Mouse (Mus musculus): ENCODE measurements around the gene Csnk1d. TPM values are rescaled to one million over a fixed set of nuclear protein-coding genes. Genes with fewer than 3 reads are reported as not detected.
A peak's percentile ranks its signal among the peaks of the same experiment; 100 is the strongest.

Gene Csnk1d
- polyA plus RNA-seq, 1 experiment from 2014 or later, result 67.1 TPM

DNA sequence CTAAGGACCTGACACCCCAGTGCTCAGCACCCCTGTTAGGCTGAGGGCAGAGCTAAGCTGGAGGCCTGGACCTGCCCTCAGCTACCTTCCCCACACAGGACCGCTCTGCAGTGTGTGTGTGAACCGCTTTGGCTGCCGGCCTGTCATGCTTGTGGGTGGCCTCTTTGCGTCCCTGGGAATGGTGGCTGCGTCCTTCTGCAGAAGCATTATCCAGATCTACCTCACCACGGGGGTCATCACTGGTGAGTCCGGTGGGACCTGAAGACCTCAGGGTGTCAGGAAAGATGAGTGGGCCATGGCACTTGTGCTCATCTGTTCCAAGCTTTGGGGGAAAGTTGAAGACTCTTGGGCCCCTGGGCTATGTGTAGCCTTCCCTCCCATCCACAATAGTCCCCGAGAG lies 35.4 kb downstream of the Csnk1d start:
- H3K9ac ChIP-seq (ENCODE audit: low read length), result no peak overlapping the region
- 93% methylated on average over 8 of the region's 8 CpGs for WGBS
- DNase-seq (ENCODE audit: low spot score) (no peak), ATAC-seq (ENCODE audit: insufficient number of reproducible peaks, low FRiP score, low TSS enrichment, low read depth) (no peak)
- no peak overlapping the region for H3K4me2 ChIP-seq (ENCODE audit: low read depth, severe bottlenecking)
- no peak overlapping the region for H3K27ac ChIP-seq (replicated peaks; ENCODE audit: low read depth, low read length)
- no peaks in the 10 kb centered on the region for H3K27me3 ChIP-seq (ENCODE audit: control insufficient read depth, insufficient read depth, low read length)
- H3K9me3 ChIP-seq (ENCODE audit: control insufficient read depth, low read length), result no peaks in the 10 kb centered on the region
- H3K4me1 ChIP-seq (ENCODE audit: control insufficient read depth, insufficient read depth, low read length), result peaks cover 6% of the 10 kb centered on the region; the same call in 1 of the 2 replicates
- peaks cover 20% of the 10 kb centered on the region for H3K36me3 ChIP-seq (ENCODE audit: control insufficient read depth, insufficient read depth, low read length)
- H3K4me3 ChIP-seq (ENCODE audit: low read depth, low read length), result no peak overlapping the region

GRCm38 (mm10) chr11:120954936-120955335 lies 36.2 kb downstream of the Csnk1d start:
- H3K27ac ChIP-seq (replicated peaks; ENCODE audit: low read depth, low read length), result no peak overlapping the region

DNA sequence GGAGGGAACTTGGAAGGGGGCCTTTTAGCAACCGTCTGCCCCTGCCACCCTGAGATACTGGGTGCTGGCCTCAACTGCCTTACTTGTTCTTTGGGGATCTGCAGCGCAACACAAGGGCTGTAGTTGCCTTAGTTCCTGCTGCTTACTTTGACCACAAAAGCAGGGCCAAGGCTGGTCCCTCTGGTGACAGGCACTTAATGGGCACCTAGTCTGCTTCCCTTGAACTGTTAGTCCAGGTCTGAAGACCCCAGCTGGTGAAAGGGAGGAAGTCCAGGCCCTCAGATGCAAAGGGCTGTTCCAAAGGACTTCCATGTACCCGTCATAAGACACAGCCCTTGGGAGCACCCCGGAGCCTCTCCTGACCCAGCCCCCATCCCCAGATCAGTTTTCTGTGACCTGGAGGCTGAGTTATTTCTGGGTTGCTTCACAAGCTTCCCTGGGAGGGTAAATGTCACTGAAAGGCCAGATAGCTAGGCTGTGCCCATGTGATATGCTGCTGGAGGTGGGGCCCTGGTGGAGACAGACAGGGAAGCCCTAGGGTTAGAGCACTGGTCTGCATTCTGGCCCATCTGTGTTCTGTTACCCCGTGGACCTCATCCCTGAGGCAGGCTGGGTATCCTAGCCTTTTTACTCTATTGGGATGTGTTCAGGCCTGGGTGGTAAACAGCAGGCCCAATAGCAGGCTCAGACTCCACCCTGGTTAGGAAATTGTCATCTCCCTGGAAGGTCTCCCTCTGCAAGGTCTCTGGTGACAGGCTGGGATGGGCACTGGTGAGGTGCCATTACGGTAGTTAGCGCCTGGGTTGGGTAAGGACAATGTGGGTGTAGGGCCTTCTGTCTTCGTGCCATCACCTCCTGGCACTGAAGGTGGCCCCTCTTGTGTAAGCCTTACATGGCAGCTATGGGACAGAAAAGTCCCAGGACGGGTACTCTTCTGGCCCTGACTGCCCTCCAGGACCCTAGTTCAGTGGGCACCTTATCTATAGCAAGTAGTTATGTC lies 39.1 kb downstream of the Csnk1d start:
- Histone ChIP-seq H3K4me1 (ENCODE audit: control insufficient read depth, insufficient read depth, low read length) (peaks cover 6% of the 10 kb centered on the region; the same call in 1 of the 2 replicates), H3K27ac (replicated peaks; ENCODE audit: low read depth, low read length) (no peak overlapping the region; the same call in 1 of the 2 replicates), H3K27me3 (ENCODE audit: control insufficient read depth, insufficient read depth, low read length) (0 out of 2 replicates have a peak, but pooled peaks cover 2% of the 10 kb centered on the region), H3K9me3 (ENCODE audit: control insufficient read depth, low read length) (no peaks in the 10 kb centered on the region), H3K4me3 (ENCODE audit: low read depth, low read length) (peak overlapping the region; percentile 57), H3K36me3 (ENCODE audit: control insufficient read depth, insufficient read depth, low read length) (peaks cover 13% of the 10 kb centered on the region), H3K4me2 (ENCODE audit: low read depth, severe bottlenecking) (peak overlapping the region; percentile 73), H3K9ac (ENCODE audit: low read length) (no peak overlapping the region)
- WGBS, result 81% methylated on average over 9 of the region's 9 CpGs
- ATAC-seq (ENCODE audit: insufficient number of reproducible peaks, low FRiP score, low TSS enrichment, low read depth) (no peak), DNase-seq (ENCODE audit: low spot score) (no peak)

More at GRCm38 (mm10) chr11:120954936-120955335, 36.2 kb downstream of the Csnk1d start:
- H3K27me3 ChIP-seq (ENCODE audit: control insufficient read depth, insufficient read depth, low read length), result no peaks in the 10 kb centered on the region
- 80% methylated on average over 5 of the region's 5 CpGs for WGBS
- DNase-seq (ENCODE audit: low spot score) (no peak), ATAC-seq (ENCODE audit: insufficient number of reproducible peaks, low FRiP score, low TSS enrichment, low read depth) (no peak)
- H3K4me3 ChIP-seq (ENCODE audit: low read depth, low read length), result no peak overlapping the region
- peaks cover 6% of the 10 kb centered on the region; the same call in 1 of the 2 replicates for H3K4me1 ChIP-seq (ENCODE audit: control insufficient read depth, insufficient read depth, low read length)
- H3K36me3 ChIP-seq (ENCODE audit: control insufficient read depth, insufficient read depth, low read length), result peaks cover 20% of the 10 kb centered on the region
- H3K4me2 ChIP-seq (ENCODE audit: low read depth, severe bottlenecking), result no peak overlapping the region
- no peaks in the 10 kb centered on the region for H3K9me3 ChIP-seq (ENCODE audit: control insufficient read depth, low read length)
- no peak overlapping the region for H3K9ac ChIP-seq (ENCODE audit: low read length)

- Histone ChIP-seq H3K27ac (replicated peaks; ENCODE audit: low read depth, low read length) (no peak overlapping the region), H3K9me3 (ENCODE audit: control insufficient read depth, low read length) (no peaks in the 10 kb centered on the region), H3K4me3 (ENCODE audit: low read depth, low read length) (peak overlapping the region; percentile 57), H3K27me3 (ENCODE audit: control insufficient read depth, insufficient read depth, low read length) (0 out of 2 replicates have a peak, but pooled peaks cover 2% of the 10 kb centered on the region), H3K36me3 (ENCODE audit: control insufficient read depth, insufficient read depth, low read length) (peaks cover 5% of the 10 kb centered on the region; the same call in 1 of the 2 replicates), H3K4me1 (ENCODE audit: control insufficient read depth, insufficient read depth, low read length) (peaks cover 6% of the 10 kb centered on the region; the same call in 1 of the 2 replicates), H3K4me2 (ENCODE audit: low read depth, severe bottlenecking) (peak overlapping the region; percentile 73), H3K9ac (ENCODE audit: low read length) (peak overlapping the region; percentile 55)
- DNase-seq (ENCODE audit: low spot score), result no peak
- whole genome bisulfite sequencing, result 45% methylated on average over 8 of the region's 8 CpGs
- ATAC-seq (ENCODE audit: insufficient number of reproducible peaks, low FRiP score, low TSS enrichment, low read depth), result no peak
Observed at GRCm38 (mm10) chr11:120951237-120951636, 39.9 kb downstream of the Csnk1d start.

DNA sequence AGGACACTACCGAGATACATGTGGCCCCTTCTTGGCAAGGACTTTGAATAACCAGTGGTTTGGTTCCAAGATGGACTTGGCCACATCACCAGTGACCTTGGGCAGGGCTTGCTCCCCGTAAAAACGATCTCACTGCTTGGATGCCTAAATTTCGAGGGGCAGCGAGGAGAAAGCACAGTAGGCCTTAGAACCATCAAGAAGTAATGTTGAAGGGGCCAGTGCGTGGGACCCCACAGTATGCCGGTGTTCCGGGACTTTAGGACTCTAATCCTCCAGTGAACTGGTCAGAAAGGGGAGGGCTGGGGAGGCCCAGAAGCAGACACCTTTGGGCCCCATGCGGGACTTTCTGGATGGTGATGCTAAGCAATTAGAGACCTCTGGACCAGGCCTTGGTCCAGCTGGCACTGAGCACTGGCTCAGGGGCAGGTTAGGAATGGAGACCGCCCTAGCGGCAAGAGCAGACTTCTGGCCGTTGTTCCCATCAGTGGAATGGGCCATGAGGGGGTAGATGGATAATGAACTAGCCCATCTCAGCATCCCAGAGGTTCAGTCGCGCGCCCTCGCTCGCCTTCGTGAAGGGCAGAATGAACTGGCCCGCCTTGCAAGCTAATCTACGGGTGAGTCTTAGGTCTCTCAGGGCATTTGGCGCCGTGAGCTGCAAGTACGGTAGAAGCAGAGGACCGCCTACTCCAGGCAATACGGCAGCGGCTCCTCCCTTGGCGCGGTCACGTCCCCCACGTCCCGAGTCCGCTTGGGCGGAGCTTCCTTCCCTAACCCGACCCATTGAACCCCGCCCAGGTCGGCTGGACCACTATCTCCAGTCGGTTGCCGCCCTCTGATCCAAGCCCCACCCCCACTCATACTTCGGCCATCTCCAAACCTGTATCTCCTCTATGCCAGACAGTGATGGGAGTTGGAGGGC lies 40.6 kb downstream of the Csnk1d start:
- no peak overlapping the region for H3K27ac ChIP-seq (replicated peaks; ENCODE audit: low read depth, low read length)
- WGBS, result under 1% methylated on average over 39 of the region's 39 CpGs

GRCm38 (mm10) chr11:120949863-120950262 lies 41.3 kb downstream of the Csnk1d start:
- no peaks in the 10 kb centered on the region for H3K36me3 ChIP-seq (ENCODE audit: control insufficient read depth, insufficient read depth, low read length)
- ATAC-seq (ENCODE audit: insufficient number of reproducible peaks, low FRiP score, low TSS enrichment, low read depth) (no peak), DNase-seq (ENCODE audit: low spot score) (peak; percentile 36)
- H3K4me1 ChIP-seq (ENCODE audit: control insufficient read depth, insufficient read depth, low read length), result peaks cover 6% of the 10 kb centered on the region; the same call in 1 of the 2 replicates
- H3K9ac ChIP-seq (ENCODE audit: low read length), result peak overlapping the region; percentile 76; the same call in 1 of the 2 replicates
- H3K27ac ChIP-seq (replicated peaks; ENCODE audit: low read depth, low read length), result no peak overlapping the region
- H3K4me2 ChIP-seq (ENCODE audit: low read depth, severe bottlenecking), result peak overlapping the region; percentile 73
- 8% methylated on average over 10 of the region's 10 CpGs for WGBS
- H3K4me3 ChIP-seq (ENCODE audit: low read depth, low read length), result peak overlapping the region; percentile 57
- H3K27me3 ChIP-seq (ENCODE audit: control insufficient read depth, insufficient read depth, low read length), result 0 out of 2 replicates have a peak, but pooled peaks cover 2% of the 10 kb centered on the region
- no peaks in the 10 kb centered on the region for H3K9me3 ChIP-seq (ENCODE audit: control insufficient read depth, low read length)

More for the DNA sequence above, 40.6 kb downstream of the Csnk1d start:
- H3K4me3 ChIP-seq (ENCODE audit: low read depth, low read length), result peak overlapping the region; percentile 57
- H3K9ac ChIP-seq (ENCODE audit: low read length), result peak overlapping the region; percentile 13
- peak; percentile 93 for DNase-seq (ENCODE audit: low spot score)
- H3K36me3 ChIP-seq (ENCODE audit: control insufficient read depth, insufficient read depth, low read length), result peaks cover 1% of the 10 kb centered on the region; the same call in 1 of the 2 replicates
- peaks cover 6% of the 10 kb centered on the region; the same call in 1 of the 2 replicates for H3K4me1 ChIP-seq (ENCODE audit: control insufficient read depth, insufficient read depth, low read length)
- no peaks in the 10 kb centered on the region for H3K9me3 ChIP-seq (ENCODE audit: control insufficient read depth, low read length)
- H3K4me2 ChIP-seq (ENCODE audit: low read depth, severe bottlenecking), result peak overlapping the region; percentile 73
- 0 out of 2 replicates have a peak, but pooled peaks cover 2% of the 10 kb centered on the region for H3K27me3 ChIP-seq (ENCODE audit: control insufficient read depth, insufficient read depth, low read length)
- ATAC-seq (ENCODE audit: insufficient number of reproducible peaks, low FRiP score, low TSS enrichment, low read depth), result peak; percentile 76

GRCm38 (mm10) chr11:120948861-120949851 lies 42.0 kb downstream of the Csnk1d start:
- peak overlapping the region; percentile 73 for H3K4me2 ChIP-seq (ENCODE audit: low read depth, severe bottlenecking)
- H3K27ac ChIP-seq (replicated peaks; ENCODE audit: low read depth, low read length), result peak overlapping the region; percentile 24; the same call in 1 of the 2 replicates
- H3K27me3 ChIP-seq (ENCODE audit: control insufficient read depth, insufficient read depth, low read length), result 0 out of 2 replicates have a peak, but pooled peaks cover 2% of the 10 kb centered on the region
- H3K36me3 ChIP-seq (ENCODE audit: control insufficient read depth, insufficient read depth, low read length), result no peaks in the 10 kb centered on the region
- WGBS, result under 1% methylated on average over 64 of the region's 75 CpGs
- no peaks in the 10 kb centered on the region for H3K9me3 ChIP-seq (ENCODE audit: control insufficient read depth, low read length)
- H3K4me3 ChIP-seq (ENCODE audit: low read depth, low read length), result peak overlapping the region; percentile 57
- ATAC-seq (ENCODE audit: insufficient number of reproducible peaks, low FRiP score, low TSS enrichment, low read depth) (no peak), DNase-seq (ENCODE audit: low spot score) (peak; percentile 79)
- peaks cover 6% of the 10 kb centered on the region; the same call in 1 of the 2 replicates for H3K4me1 ChIP-seq (ENCODE audit: control insufficient read depth, insufficient read depth, low read length)
- peak overlapping the region; percentile 76 for H3K9ac ChIP-seq (ENCODE audit: low read length)
